Mouse (Mus musculus) embryonic facial prominence, embryonic 12.5 days (tissue): Measurements from ENCODE around the gene Man2a1. TPM values are rescaled to one million over a fixed set of nuclear protein-coding genes. Genes with fewer than 3 reads are reported as not detected.
"Not testable (repeated sequence)": the region's sequence is repeated elsewhere in the genome, so short reads cannot be mapped to it uniquely, and the experiment has no call there.

Experiments
- ATAC-seq: fragments of 200-750 bp; cut with Nextera tagmentation; 2 replicates; pipeline ENCODE4 v1.8.0; 2017; ENCODE audit not compliant: insufficient number of reproducible peaks, insufficient read depth, low FRiP score, low TSS enrichment
- H3K27ac ChIP-seq: fragments of 300-500 bp; sonication (generic); 2 replicates; pipeline ENCODE4 v1.5.1; 2016; ENCODE audit warnings: mild to moderate bottlenecking
- H3K27me3 ChIP-seq: fragments of 300-500 bp; sonication (generic); 2 replicates; pipeline ENCODE4 v1.6.1; 2016; ENCODE audit warnings: mild to moderate bottlenecking, moderate library complexity
- H3K36me3 ChIP-seq: fragments of 300-500 bp; sonication (generic); 2 replicates; pipeline ENCODE4 v1.6.1; 2016; ENCODE audit warnings: mild to moderate bottlenecking
- H3K4me1 ChIP-seq: fragments of 300-500 bp; sonication (generic); 2 replicates; pipeline ENCODE4 v1.6.1; 2016
- H3K4me2 ChIP-seq: fragments of 300-500 bp; sonication (generic); replicated peaks from 2 replicates; pipeline ENCODE4 v1.6.1; 2016; ENCODE audit warnings: mild to moderate bottlenecking, moderate library complexity
- H3K4me3 ChIP-seq: fragments of 300-500 bp; sonication (generic); 2 replicates; pipeline ENCODE4 v1.5.1; 2016; ENCODE audit warnings: mild to moderate bottlenecking
- H3K9ac ChIP-seq: fragments of 300-500 bp; sonication (generic); 2 replicates; pipeline ENCODE4 v1.6.1; 2016; ENCODE audit warnings: mild to moderate bottlenecking, moderate library complexity
- H3K9me3 ChIP-seq: fragments of 300-500 bp; sonication (generic); 2 replicates; pipeline ENCODE4 v1.6.1; 2016; ENCODE audit warnings: mild to moderate bottlenecking, moderate library complexity
- WGBS: fragments of 180-500 bp; shearing (Covaris S2); methylation state at CpG from one replicate; pipeline ENCODE4 v1.1.7; 2016; 5-methylcytosine and 5-hydroxymethylcytosine counted together
- polyA plus RNA-seq: library from polyadenylated mRNA; unstranded; fragments of >200 nt; fragmentation: Nextera tagmentation; extraction: Ambion mirVana; gene quantifications from 2 replicates; pipeline ENCODE4 v1.2.1, GENCODE M21; 2016

Gene Man2a1
- polyA plus RNA-seq, 1 experiment from 2014 or later = 10.0 TPM

- Histone ChIP-seq H3K27ac (no peak overlapping the region), H3K27me3 (no peaks in the 10 kb centered on the region), H3K4me3 (no peak overlapping the region), H3K4me1 (no peaks in the 10 kb centered on the region), H3K4me2 (no peak overlapping the region), H3K9ac (no peak overlapping the region), H3K36me3 (peaks cover 11% of the 10 kb centered on the region; the same call in 1 of the 2 replicates), H3K9me3 (no peaks in the 10 kb centered on the region)
- ATAC-seq = no peak
- 93% methylated on average over 5 of the region's 5 CpGs for WGBS
Measured at GRCm38 (mm10) chr17:64751249-64751648, 150.7 kb downstream of the Man2a1 start.

- WGBS = 90% methylated on average over 13 of the region's 13 CpGs
- ATAC-seq = no peak
- H3K27me3 ChIP-seq = no peaks in the 10 kb centered on the region
- H3K36me3 ChIP-seq = peaks cover 9% of the 10 kb centered on the region; the same call in 1 of the 2 replicates
- no peaks in the 10 kb centered on the region for H3K4me1 ChIP-seq
- no peak overlapping the region for H3K27ac ChIP-seq
- no peak overlapping the region for H3K4me3 ChIP-seq
- H3K9me3 ChIP-seq = no peaks in the 10 kb centered on the region
- H3K9ac ChIP-seq = no peak overlapping the region
- no peak overlapping the region for H3K4me2 ChIP-seq
Measured at GRCm38 (mm10) chr17:64752126-64753019, 151.8 kb downstream of the Man2a1 start.

GRCm38 (mm10) chr17:64753507-64753906 is 153.0 kb downstream of the Man2a1 start:
- H3K27ac ChIP-seq = no peak overlapping the region
- H3K4me1 ChIP-seq = no peaks in the 10 kb centered on the region
- ATAC-seq = no peak
- H3K27me3 ChIP-seq = no peaks in the 10 kb centered on the region
- H3K36me3 ChIP-seq = peaks cover 9% of the 10 kb centered on the region; the same call in 1 of the 2 replicates
- no peak overlapping the region for H3K4me2 ChIP-seq
- no peaks in the 10 kb centered on the region for H3K9me3 ChIP-seq
- WGBS = 85% methylated on average over 6 of the region's 6 CpGs
- H3K9ac ChIP-seq = no peak overlapping the region
- no peak overlapping the region for H3K4me3 ChIP-seq

GRCm38 (mm10) chr17:64754142-64754863 is 153.8 kb downstream of the Man2a1 start:
- Histone ChIP-seq H3K27ac (no peak overlapping the region), H3K4me2 (no peak overlapping the region), H3K9ac (no peak overlapping the region), H3K36me3 (peaks cover 9% of the 10 kb centered on the region; the same call in 1 of the 2 replicates), H3K4me3 (no peak overlapping the region), H3K27me3 (no peaks in the 10 kb centered on the region), H3K9me3 (no peaks in the 10 kb centered on the region), H3K4me1 (no peaks in the 10 kb centered on the region)
- WGBS = 77% methylated on average over 9 of the region's 9 CpGs
- ATAC-seq = no peak

- H3K4me1 ChIP-seq = no peaks in the 10 kb centered on the region
- H3K4me2 ChIP-seq = no peak overlapping the region
- no peak overlapping the region for H3K9ac ChIP-seq
- ATAC-seq = no peak
- H3K9me3 ChIP-seq = no peaks in the 10 kb centered on the region
- H3K4me3 ChIP-seq = no peak overlapping the region
- H3K36me3 ChIP-seq = peaks cover 9% of the 10 kb centered on the region; the same call in 1 of the 2 replicates
- no peak overlapping the region for H3K27ac ChIP-seq
- no peaks in the 10 kb centered on the region for H3K27me3 ChIP-seq
- 82% methylated on average over 5 of the region's 5 CpGs for WGBS
Measured at GRCm38 (mm10) chr17:64755191-64755590, 154.7 kb downstream of the Man2a1 start.

- H3K9me3 ChIP-seq, H3K36me3 ChIP-seq, H3K4me1 ChIP-seq, H3K9ac ChIP-seq, ATAC-seq, H3K27ac ChIP-seq, H3K4me2 ChIP-seq, H3K27me3 ChIP-seq, H3K4me3 ChIP-seq: not testable (repeated sequence)
- 88% methylated on average over 4 of the region's 4 CpGs for WGBS
Measured at GRCm38 (mm10) chr17:64762651-64763050, 162.1 kb downstream of the Man2a1 start.

GRCm38 (mm10) chr17:64763491-64763890 is 163.0 kb downstream of the Man2a1 start:
- Histone ChIP-seq H3K9me3 (no peaks in the 10 kb centered on the region), H3K4me1 (no peaks in the 10 kb centered on the region), H3K36me3 (no peaks in the 10 kb centered on the region), H3K27me3 (no peaks in the 10 kb centered on the region), H3K4me3 (no peak overlapping the region), H3K4me2 (no peak overlapping the region), H3K27ac (no peak overlapping the region), H3K9ac (no peak overlapping the region)
- WGBS = 87% methylated on average over 4 of the region's 4 CpGs
- no peak for ATAC-seq

GRCm38 (mm10) chr17:64764175-64765122 is 163.9 kb downstream of the Man2a1 start:
- H3K36me3 ChIP-seq = no peaks in the 10 kb centered on the region
- WGBS = 87% methylated on average over 11 of the region's 11 CpGs
- no peak overlapping the region for H3K9ac ChIP-seq
- no peak for ATAC-seq
- no peak overlapping the region for H3K4me3 ChIP-seq
- H3K4me2 ChIP-seq = no peak overlapping the region
- H3K27ac ChIP-seq = no peak overlapping the region
- no peaks in the 10 kb centered on the region for H3K27me3 ChIP-seq
- H3K9me3 ChIP-seq = no peaks in the 10 kb centered on the region
- H3K4me1 ChIP-seq = no peaks in the 10 kb centered on the region

- Histone ChIP-seq H3K36me3 (no peaks in the 10 kb centered on the region), H3K27ac (no peak overlapping the region), H3K4me3 (no peak overlapping the region), H3K4me1 (no peaks in the 10 kb centered on the region), H3K4me2 (no peak overlapping the region), H3K27me3 (no peaks in the 10 kb centered on the region), H3K9ac (no peak overlapping the region), H3K9me3 (no peaks in the 10 kb centered on the region)
- no peak for ATAC-seq
- 45% methylated on average over 9 of the region's 9 CpGs for WGBS
Measured at GRCm38 (mm10) chr17:64765286-64765685, 164.8 kb downstream of the Man2a1 start.

GRCm38 (mm10) chr17:64766507-64766906 is 166.0 kb downstream of the Man2a1 start:
- ATAC-seq = no peak
- no peaks in the 10 kb centered on the region for H3K4me1 ChIP-seq
- no peak overlapping the region for H3K27ac ChIP-seq
- no peak overlapping the region for H3K4me2 ChIP-seq
- no peaks in the 10 kb centered on the region for H3K36me3 ChIP-seq
- H3K27me3 ChIP-seq = no peaks in the 10 kb centered on the region
- no peak overlapping the region for H3K4me3 ChIP-seq
- WGBS = 69% methylated on average over 6 of the region's 6 CpGs
- no peaks in the 10 kb centered on the region for H3K9me3 ChIP-seq
- no peak overlapping the region for H3K9ac ChIP-seq

GRCm38 (mm10) chr17:64770277-64770676 is 169.7 kb downstream of the Man2a1 start:
- ATAC-seq = no peak
- no peaks in the 10 kb centered on the region for H3K4me1 ChIP-seq
- WGBS = 77% methylated on average over 1 of the region's 1 CpGs

More at GRCm38 (mm10) chr17:64770277-64770676, 169.7 kb downstream of the Man2a1 start:
- no peak overlapping the region for H3K27ac ChIP-seq
- H3K36me3 ChIP-seq = no peaks in the 10 kb centered on the region
- no peak overlapping the region for H3K9ac ChIP-seq
- H3K27me3 ChIP-seq = no peaks in the 10 kb centered on the region
- no peaks in the 10 kb centered on the region for H3K9me3 ChIP-seq
- no peak overlapping the region for H3K4me2 ChIP-seq
- H3K4me3 ChIP-seq = no peak overlapping the region
